Mouse (Mus musculus) natural killer cell, adult 2 months (primary cell): ENCODE data around the gene Olfr114.

Experiments
- DNase-seq, 2 experiments: peaks; one replicate each; pipeline ENCODE4 v3.0.0; 2022; ENCODE audit warnings: low spot score in 2 of 2

Gene Olfr114

GRCm38 (mm10) chr17:37592643-37593042 lies at the start of gene Olfr114:
Gene Olfr114 (minus strand): TSS chr17:37592743.
- no peak for DNase-seq

GRCm38 (mm10) chr17:37627009-37627408 lies 34.5 kb upstream of the Olfr114 start, which contains the start of the genes Olfr115 and Olfr116:
Gene Olfr115 (minus strand): TSS chr17:37627109.
Gene Olfr116 (minus strand): TSS chr17:37627199.
- no peak for DNase-seq

- DNase-seq = no peak
Measured at GRCm38 (mm10) chr17:37577563-37577962, 15.0 kb downstream of the Olfr114 start, which contains the start of gene Olfr113. Gene Olfr113 (minus strand): TSS chr17:37577663.

- no peak for DNase-seq
Measured at GRCm38 (mm10) chr17:37569351-37569750, 23.2 kb downstream of the Olfr114 start, which contains the start of gene Olfr112. Gene Olfr112 (minus strand): TSS chr17:37569451.

GRCm38 (mm10) chr17:37558913-37559615 lies 33.5 kb downstream of the Olfr114 start:
- DNase-seq = no peak

- DNase-seq = no peak
Measured at GRCm38 (mm10) chr17:37543800-37544435, 48.6 kb downstream of the Olfr114 start.

- no peak for DNase-seq
Measured at GRCm38 (mm10) chr17:37541454-37542119, 51.0 kb downstream of the Olfr114 start.
